Mouse (Mus musculus) lung, adult 2 months (tissue): ENCODE results near the gene Alcam.

Experiments used
- CTCF ChIP-seq: fragments of 200-500 bp; IDR thresholded peaks from 2 replicates; pipeline ENCODE4 v1.5.1; 2011; ENCODE audit warnings: mild to moderate bottlenecking, low read length, control low read depth; ENCODE audit not compliant: insufficient read depth
- POLR2A ChIP-seq: fragments of 200-500 bp; IDR thresholded peaks from 2 replicates; pipeline ENCODE4 v1.6.1; 2011; ENCODE audit warnings: low read depth, mild to moderate bottlenecking, control low read depth, low read length, borderline replicate concordance; ENCODE audit errors: extremely low read depth

- TF ChIP-seq POLR2A (no peak), CTCF (no peak)
These were observed 122.5 kb downstream of the Alcam start for GRCm38 (mm10) chr16:52331341-52331830.
